Mouse (Mus musculus) lung, adult 2 months (tissue): Measurements from ENCODE around the gene Mrc2.

Experiments
- CTCF ChIP-seq: fragments of 200-500 bp; IDR thresholded peaks from 2 replicates; pipeline ENCODE4 v1.5.1; 2011; ENCODE audit warnings: mild to moderate bottlenecking, low read length, control low read depth; ENCODE audit not compliant: insufficient read depth
- POLR2A ChIP-seq: fragments of 200-500 bp; IDR thresholded peaks from 2 replicates; pipeline ENCODE4 v1.6.1; 2011; ENCODE audit warnings: low read depth, mild to moderate bottlenecking, control low read depth, low read length, borderline replicate concordance; ENCODE audit errors: extremely low read depth

DNA sequence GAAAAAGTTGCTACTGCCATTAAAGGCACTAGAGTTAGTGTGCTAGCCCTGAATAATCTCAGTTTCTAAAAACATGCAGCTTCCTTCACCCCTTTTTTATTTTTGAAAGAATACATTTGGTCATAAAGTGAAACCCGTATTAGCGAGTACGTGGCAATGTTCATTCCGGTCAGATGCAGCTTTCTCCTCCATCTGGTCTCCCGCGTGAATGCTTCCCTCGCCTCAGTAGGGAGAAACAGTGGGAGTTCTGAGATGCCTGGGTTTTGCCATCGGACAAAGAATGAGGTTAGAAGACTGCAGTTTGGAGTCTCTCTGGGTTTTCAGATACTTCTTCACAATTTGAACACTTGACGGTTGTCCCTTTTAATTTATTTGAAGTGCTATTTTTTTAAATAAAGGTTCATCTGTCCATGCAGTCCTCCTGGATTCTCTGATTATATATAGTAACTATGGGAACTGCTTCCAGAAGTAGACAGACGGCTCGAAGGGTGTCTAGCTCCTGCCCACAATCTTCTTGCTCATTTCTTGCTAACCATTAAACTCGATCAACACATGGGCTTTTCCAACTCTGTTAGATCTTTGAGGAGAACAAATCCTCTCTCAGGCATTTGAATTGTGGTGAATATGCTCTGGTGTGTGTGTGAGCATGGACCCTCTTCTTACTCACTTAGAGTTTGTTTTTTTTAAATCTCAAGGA, 10.5 kb upstream of the Mrc2 start:
- TF ChIP-seq CTCF (no peak), POLR2A (no peak)
